Mouse (Mus musculus): ENCODE measurements around the gene Stk11ip. TPM values are rescaled to one million over a fixed set of nuclear protein-coding genes. Genes with fewer than 3 reads are reported as not detected.

The Stk11ip gene
- polyA plus RNA-seq (2014; fragmentation: Illumina TruSeq; extraction: RNeasy Lipid Tissue Mini Kit (QIAGEN cat#74804); ENCODE audit: low read depth, low replicate concordance): 20.1 TPM

DNA sequence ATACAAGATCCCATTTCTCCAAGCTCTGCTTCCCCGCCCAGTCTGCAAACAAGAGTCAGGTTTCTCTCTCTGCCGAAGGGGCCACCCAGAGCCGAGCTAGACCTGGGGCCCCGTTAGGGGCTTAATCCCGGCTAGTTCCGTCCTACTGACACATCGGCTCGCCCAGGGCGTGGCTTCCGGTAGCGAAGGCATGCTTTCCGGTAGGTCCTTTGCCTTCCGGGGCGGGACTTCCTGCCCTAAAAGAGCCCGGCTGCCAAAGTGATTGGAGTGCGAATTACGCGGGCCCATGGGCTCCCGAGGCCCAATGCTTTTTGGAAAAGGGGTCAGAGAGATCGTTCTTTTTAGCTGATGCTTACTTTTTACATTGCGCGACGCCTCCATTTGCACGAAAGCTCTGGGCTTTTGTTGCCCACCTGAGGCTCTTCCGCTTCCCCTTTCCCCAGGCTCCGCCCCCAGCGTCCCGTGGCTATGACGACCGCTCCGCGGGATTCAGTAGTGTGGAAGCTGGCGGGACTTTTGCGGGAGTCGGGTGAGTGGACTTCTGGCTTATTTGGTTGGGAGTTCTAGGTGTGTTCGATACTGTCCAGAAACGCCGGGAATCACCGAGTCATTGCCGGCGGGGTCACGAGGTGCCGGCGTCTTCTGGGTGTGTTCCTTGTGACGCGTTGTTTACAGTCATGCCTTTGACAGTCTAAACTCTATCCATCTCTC is at the start of gene Stk11ip:
Gene Stk11ip (plus strand): TSS at position 209 of the 711 bp plus-strand sequence.

DNA sequence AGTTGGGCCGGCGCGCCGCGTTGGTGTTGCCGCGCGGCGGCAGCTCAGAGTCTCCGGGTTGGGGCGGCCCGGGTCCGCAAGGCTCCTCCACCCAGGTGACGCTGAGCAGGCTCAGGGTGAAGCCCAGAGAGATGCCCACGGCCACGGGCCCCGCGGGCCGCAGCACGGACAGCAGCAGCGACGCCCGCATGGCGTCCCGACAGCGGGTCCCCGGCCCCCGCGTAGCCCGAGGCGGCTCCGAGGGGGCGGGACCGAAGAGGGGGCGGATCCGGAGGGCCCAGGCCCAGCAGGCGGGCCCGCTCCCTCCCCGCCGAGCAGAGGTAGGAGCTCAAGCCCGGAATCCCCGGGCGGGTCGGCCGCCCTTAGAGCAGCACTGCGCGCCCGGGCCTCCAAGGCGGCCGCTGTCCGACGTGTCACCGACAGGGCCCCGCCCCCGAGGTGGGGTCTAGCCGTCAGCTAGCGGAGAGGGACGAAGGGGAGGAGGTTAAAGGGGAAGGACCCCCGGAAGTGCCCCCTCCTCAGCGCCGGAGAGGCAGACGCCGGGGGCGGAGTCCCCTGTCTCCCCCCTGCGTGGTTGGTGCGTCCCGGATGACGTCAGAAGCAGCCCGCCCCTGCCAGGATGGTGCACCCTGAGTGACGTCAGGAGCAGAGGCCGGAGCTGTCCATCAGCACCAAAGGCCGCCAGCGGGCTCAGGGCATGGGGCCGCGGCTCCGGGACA is 42.3 kb upstream of the Stk11ip start, which contains the start of the genes Chpf and Tmem198:
Gene Chpf (minus strand): TSS at position 392 of the 719 bp plus-strand sequence.
Gene Tmem198 (plus strand): TSS at position 617 of the 719 bp plus-strand sequence.

DNA sequence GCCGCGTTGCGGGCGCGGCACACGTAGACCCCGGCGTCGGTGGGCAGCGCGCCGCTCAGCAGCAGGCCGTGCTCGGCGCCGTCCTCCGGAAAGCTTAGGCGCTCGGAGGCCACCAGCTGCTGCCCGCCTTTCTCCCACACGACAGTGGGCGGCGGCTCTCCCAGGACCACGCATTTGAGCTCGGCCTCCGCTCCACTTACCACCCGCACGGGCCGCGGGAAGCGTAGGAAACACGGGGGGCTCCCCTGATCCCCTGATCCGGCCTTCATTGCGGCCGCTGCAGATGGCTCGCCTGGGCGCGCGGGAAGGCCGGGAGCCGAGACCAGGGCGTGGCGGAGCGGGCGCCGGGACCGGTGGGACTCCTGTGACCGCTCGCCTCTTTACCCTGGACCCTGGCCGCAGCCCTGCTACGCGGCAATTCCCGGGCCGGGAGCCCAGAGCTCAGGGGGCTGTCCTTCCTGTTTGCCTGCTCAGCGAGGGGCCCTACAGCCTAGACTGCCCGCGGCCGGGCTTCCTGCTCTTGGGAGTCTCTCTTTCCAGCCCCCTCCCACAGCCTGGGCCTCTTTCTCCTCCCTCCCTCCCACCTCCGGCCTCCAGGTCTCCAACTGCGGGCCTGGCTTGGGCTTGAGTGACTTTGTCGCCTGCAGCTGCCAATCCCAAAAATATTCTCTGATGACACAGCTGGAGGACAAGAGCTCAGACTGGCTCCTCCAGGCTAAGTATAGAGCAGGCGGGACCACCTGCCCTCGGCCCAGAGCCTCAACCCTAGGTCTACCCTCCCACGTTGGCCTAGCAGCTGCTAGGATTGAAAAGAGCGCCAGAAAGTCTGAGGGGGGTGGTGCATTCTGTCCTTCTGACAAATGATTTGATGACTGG is 15.1 kb upstream of the Stk11ip start, which contains the start of gene Obsl1:
Gene Obsl1 (minus strand): TSS at position 497 of the 876 bp plus-strand sequence.

DNA sequence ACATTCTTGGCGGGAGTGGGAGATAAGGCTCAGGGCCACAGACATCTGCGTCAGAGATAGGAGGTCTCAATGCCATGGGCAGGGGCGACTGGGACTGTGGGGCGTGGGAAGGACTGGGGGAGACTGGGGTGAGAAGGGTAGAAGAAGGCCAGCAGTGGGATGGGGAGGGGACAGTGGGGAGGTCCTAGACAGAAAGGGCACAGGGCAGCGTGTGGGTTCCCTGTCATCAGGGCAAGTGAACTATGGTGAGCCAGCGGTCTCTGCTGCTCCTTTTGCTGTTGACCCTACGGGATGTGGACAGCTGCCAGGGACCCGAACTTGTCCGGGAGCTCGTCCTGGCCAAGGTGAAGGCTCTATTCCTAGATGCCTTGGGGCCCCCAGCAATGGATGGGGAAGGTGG is 14.3 kb upstream of the Stk11ip start, which contains the start of gene Inha:
Gene Inha (plus strand): TSS at position 72 of the 400 bp plus-strand sequence.

DNA sequence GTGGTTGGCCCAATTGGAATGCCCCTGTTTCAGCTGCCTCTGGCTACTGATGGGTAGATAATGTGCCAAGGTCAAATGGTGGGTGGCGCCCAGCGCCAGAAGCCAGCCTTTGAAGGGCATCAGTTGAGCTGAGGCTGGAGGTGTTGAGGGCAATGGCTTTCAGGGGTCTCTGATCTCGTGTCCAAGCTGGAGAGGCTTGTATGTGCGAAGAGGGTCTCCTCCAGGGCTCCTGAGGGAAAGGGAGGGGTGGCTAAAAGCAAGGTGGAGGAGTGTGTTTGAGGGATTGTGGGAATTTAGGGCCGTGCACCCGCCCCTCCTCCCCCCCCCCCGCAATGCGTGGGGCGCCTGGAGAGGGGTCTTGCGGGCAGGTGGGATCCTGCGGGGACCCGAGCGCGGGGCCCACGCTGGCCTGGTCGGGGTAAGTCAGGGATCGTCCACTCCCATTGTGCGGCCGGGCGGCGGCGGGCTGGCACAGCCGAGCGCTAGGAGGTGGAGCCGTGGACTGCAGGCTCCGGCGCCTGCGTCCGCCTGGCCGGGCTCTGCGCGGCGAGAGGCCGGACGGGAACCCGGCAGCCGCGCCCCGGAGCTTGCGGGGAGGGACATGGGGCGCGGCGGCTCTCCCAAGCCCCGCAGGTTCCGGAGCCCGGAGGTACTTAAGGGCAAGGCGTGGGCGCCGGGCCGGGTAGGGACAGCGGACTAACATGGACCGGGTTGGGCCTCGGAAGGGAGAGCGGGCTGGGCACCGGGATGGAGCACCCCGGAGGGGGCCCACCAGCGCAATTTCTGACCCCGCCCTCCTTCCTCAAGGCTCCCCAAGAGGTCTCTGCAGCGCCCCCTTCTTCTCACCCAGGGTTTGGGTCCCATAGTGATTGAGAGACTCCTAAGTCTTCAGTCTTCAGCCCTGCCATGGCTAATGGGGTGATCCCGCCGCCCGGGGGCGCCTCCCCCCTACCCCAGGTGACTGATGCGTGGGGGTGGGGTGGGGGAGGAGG is 24.9 kb downstream of the Stk11ip start, which contains the start of gene Slc4a3:
Gene Slc4a3 (plus strand): TSS at position 302 of the 992 bp plus-strand sequence.

Other genes with a start within 250 kb of the Stk11ip start
- gene Resp18, start 243.1 kb upstream of the Stk11ip start, polyA plus RNA-seq (2014; fragmentation: Illumina TruSeq; extraction: RNeasy Lipid Tissue Mini Kit (QIAGEN cat#74804); ENCODE audit: low read depth, low replicate concordance): not detected
- 85.7 TPM for gene Dnpep, start 203.5 kb upstream of the Stk11ip start, polyA plus RNA-seq (2014; fragmentation: Illumina TruSeq; extraction: RNeasy Lipid Tissue Mini Kit (QIAGEN cat#74804); ENCODE audit: low read depth, low replicate concordance)
- 40.0 TPM for gene Des, start 161.2 kb upstream of the Stk11ip start, polyA plus RNA-seq (2014; fragmentation: Illumina TruSeq; extraction: RNeasy Lipid Tissue Mini Kit (QIAGEN cat#74804); ENCODE audit: low read depth, low replicate concordance)
- gene Speg, start 146.2 kb upstream of the Stk11ip start, polyA plus RNA-seq (2014; fragmentation: Illumina TruSeq; extraction: RNeasy Lipid Tissue Mini Kit (QIAGEN cat#74804); ENCODE audit: low read depth, low replicate concordance): 9.7 TPM
- gene Gmppa, start 85.6 kb upstream of the Stk11ip start, polyA plus RNA-seq (2014; fragmentation: Illumina TruSeq; extraction: RNeasy Lipid Tissue Mini Kit (QIAGEN cat#74804); ENCODE audit: low read depth, low replicate concordance): 103 TPM
- gene Asic4, start 71.1 kb upstream of the Stk11ip start, polyA plus RNA-seq (2014; fragmentation: Illumina TruSeq; extraction: RNeasy Lipid Tissue Mini Kit (QIAGEN cat#74804); ENCODE audit: low read depth, low replicate concordance): not detected
- 31.5 TPM for gene Chpf, start 42.2 kb upstream of the Stk11ip start, polyA plus RNA-seq (2014; fragmentation: Illumina TruSeq; extraction: RNeasy Lipid Tissue Mini Kit (QIAGEN cat#74804); ENCODE audit: low read depth, low replicate concordance)
- gene Tmem198, start 42.0 kb upstream of the Stk11ip start, polyA plus RNA-seq (2014; fragmentation: Illumina TruSeq; extraction: RNeasy Lipid Tissue Mini Kit (QIAGEN cat#74804); ENCODE audit: low read depth, low replicate concordance): 1.2 TPM
- gene Obsl1, start 15.1 kb upstream of the Stk11ip start, polyA plus RNA-seq (2014; fragmentation: Illumina TruSeq; extraction: RNeasy Lipid Tissue Mini Kit (QIAGEN cat#74804); ENCODE audit: low read depth, low replicate concordance): 21.6 TPM
- 20.7 TPM for gene Inha, start 14.5 kb upstream of the Stk11ip start, polyA plus RNA-seq (2014; fragmentation: Illumina TruSeq; extraction: RNeasy Lipid Tissue Mini Kit (QIAGEN cat#74804); ENCODE audit: low read depth, low replicate concordance)
- gene Slc4a3, start 24.7 kb downstream of the Stk11ip start, polyA plus RNA-seq (2014; fragmentation: Illumina TruSeq; extraction: RNeasy Lipid Tissue Mini Kit (QIAGEN cat#74804); ENCODE audit: low read depth, low replicate concordance): 13.6 TPM